Mouse (Mus musculus): Measurements from ENCODE around the gene Gm17662. TPM values are rescaled to one million over a fixed set of nuclear protein-coding genes. Genes with fewer than 3 reads are reported as not detected.

The Gm17662 gene
- polyA plus RNA-seq, 1 experiment = not detected

DNA sequence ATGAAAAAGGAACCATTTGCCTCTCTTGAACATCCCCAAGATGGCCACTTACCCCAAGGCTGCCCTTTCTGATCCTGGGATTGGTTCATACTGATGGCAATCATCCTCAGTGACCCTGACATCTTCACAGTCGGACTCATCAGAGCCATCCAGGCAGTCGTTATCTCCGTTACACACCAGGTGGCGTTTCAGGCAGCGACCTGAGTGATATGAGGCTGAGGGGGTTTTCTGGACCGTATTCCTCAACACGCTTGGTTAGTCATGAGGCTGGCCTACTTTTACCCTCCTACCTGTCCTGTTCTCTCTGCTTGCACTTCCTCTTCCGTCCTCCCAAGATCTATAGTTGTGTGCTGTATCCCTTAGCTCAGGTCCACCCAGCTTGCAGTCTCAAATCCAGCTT, 4.1 kb downstream of the Gm17662 start:
- no peak overlapping the region for H3K27ac ChIP-seq (ENCODE audit: insufficient read depth, low read length)
- TF ChIP-seq CTCF (IDR thresholded peaks at IDR 0.05; ENCODE audit: borderline replicate concordance, insufficient read depth, low read depth, low read length) (no peak), POLR2A (IDR thresholded peaks at IDR 0.05; ENCODE audit: borderline replicate concordance, insufficient read depth, low read length) (no peak)
- H3K4me3 ChIP-seq (replicated peaks; ENCODE audit: insufficient read depth, low read depth, low read length) = no peak overlapping the region
- 74% methylated on average over 8 of the region's 8 CpGs for WGBS
- H3K27me3 ChIP-seq (ENCODE audit: control insufficient read depth, insufficient read depth, low read length) = no peaks in the 10 kb centered on the region
- no peaks in the 10 kb centered on the region for H3K4me1 ChIP-seq (ENCODE audit: control insufficient read depth, insufficient read depth, low read length)
- DNase-seq = no peak

DNA sequence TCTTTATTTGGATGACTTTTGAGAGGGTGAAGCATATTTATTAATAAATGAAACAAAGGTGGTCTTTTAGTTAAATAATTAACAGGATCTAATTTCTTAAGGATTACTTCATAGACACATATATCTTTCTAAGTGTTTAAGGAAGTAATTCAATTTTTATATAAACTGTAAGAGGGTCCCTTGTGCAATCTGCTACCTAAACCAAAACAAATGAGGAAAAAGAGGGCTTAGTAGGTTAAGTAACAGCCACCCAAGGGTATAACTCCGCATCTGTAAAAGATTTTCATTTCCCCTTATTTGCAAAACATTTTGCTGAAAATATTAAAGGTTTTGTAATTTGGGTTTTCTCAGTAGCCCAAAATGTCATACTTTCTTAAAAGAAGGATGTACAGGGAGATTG, 7.3 kb downstream of the Gm17662 start:
- DNase-seq = no peak
- no peak for TF ChIP-seq POLR2A (IDR thresholded peaks at IDR 0.05; ENCODE audit: borderline replicate concordance, insufficient read depth, low read length)
- no peak for TF ChIP-seq CTCF (IDR thresholded peaks at IDR 0.05; ENCODE audit: borderline replicate concordance, insufficient read depth, low read depth, low read length)
- H3K4me3 ChIP-seq (replicated peaks; ENCODE audit: insufficient read depth, low read depth, low read length) = no peak overlapping the region
- H3K27me3 ChIP-seq (ENCODE audit: control insufficient read depth, insufficient read depth, low read length) = no peaks in the 10 kb centered on the region
- H3K4me1 ChIP-seq (ENCODE audit: control insufficient read depth, insufficient read depth, low read length) = no peaks in the 10 kb centered on the region
- 98% methylated on average over 1 of the region's 1 CpGs for WGBS
- no peak overlapping the region for H3K27ac ChIP-seq (ENCODE audit: insufficient read depth, low read length)

DNA sequence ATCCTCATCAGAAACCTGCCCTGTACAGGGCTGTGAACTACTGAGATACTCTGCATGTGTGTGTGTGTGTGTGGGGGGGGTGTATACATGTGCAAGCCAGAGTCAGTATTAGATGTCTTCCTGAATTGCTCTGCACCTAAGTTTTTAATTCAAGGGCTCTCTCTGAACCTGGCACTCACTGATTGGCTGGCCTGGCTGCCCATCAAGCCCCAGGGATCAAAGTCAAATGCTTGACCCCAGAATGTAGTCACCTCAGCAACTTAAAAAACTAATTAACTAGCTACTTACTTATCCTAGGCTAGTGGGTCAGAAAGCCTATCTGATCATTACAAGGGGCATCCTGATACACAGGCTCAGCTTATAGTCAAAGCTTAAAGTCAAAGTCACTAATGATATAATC, 12.5 kb downstream of the Gm17662 start:
- no peaks in the 10 kb centered on the region for H3K4me1 ChIP-seq (ENCODE audit: control insufficient read depth, insufficient read depth, low read length)
- no peak overlapping the region for H3K4me3 ChIP-seq (replicated peaks; ENCODE audit: insufficient read depth, low read depth, low read length)
- TF ChIP-seq CTCF (IDR thresholded peaks at IDR 0.05; ENCODE audit: borderline replicate concordance, insufficient read depth, low read depth, low read length) (no peak), POLR2A (IDR thresholded peaks at IDR 0.05; ENCODE audit: borderline replicate concordance, insufficient read depth, low read length) (no peak)
- DNase-seq = no peak
- H3K27me3 ChIP-seq (ENCODE audit: control insufficient read depth, insufficient read depth, low read length) = no peaks in the 10 kb centered on the region
- H3K27ac ChIP-seq (ENCODE audit: insufficient read depth, low read length) = no peak overlapping the region

DNA sequence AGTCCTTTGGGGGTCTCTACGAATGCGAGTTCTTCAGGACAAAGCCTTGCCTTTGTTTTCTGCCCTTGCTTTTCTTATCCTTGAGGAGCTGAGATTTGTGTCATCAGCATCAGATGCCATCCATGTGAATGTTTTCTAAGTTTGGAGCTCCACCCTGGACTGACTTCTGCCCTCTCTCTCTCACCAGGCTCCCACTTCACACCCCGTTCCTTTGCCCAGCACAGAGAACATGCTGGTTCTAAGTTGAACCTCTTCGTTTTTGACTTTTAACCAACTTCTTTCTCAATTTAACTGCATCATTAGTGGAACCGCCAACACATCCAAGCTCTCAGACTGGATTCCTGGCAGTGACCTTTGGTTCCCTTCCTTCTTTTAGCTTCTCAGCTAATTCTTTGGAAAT, 13.1 kb downstream of the Gm17662 start:
- Histone ChIP-seq H3K27me3 (ENCODE audit: control insufficient read depth, insufficient read depth, low read length) (no peaks in the 10 kb centered on the region), H3K27ac (ENCODE audit: insufficient read depth, low read length) (no peak overlapping the region), H3K4me3 (replicated peaks; ENCODE audit: insufficient read depth, low read depth, low read length) (no peak overlapping the region), H3K4me1 (ENCODE audit: control insufficient read depth, insufficient read depth, low read length) (no peaks in the 10 kb centered on the region)
- no peak for DNase-seq
- TF ChIP-seq CTCF (IDR thresholded peaks at IDR 0.05; ENCODE audit: borderline replicate concordance, insufficient read depth, low read depth, low read length) (no peak), POLR2A (IDR thresholded peaks at IDR 0.05; ENCODE audit: borderline replicate concordance, insufficient read depth, low read length) (no peak)
- 92% methylated on average over 5 of the region's 5 CpGs for WGBS

DNA sequence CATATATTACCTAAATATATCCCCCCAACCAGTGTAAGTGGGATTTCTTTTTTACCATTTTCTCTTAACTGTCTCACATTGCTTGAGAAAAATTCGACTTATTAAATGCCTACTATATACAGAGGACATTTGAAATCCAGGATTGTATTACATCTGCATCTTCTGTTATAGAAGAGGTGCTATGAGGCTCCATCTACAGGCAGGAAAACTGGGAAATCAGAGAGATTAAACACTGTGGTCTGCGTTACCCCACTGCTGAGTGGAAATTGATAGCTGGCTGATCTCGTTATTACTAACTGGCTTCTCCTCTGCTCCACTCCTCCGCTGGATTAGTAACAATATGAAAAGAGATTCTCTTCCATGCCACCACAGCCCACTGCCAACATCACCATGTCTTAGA, 18.7 kb downstream of the Gm17662 start:
- Histone ChIP-seq H3K27ac (ENCODE audit: insufficient read depth, low read length) (no peak overlapping the region), H3K4me1 (ENCODE audit: control insufficient read depth, insufficient read depth, low read length) (no peaks in the 10 kb centered on the region), H3K27me3 (ENCODE audit: control insufficient read depth, insufficient read depth, low read length) (no peaks in the 10 kb centered on the region), H3K4me3 (replicated peaks; ENCODE audit: insufficient read depth, low read depth, low read length) (no peak overlapping the region)
- WGBS = 81% methylated on average over 4 of the region's 4 CpGs
- no peak for TF ChIP-seq POLR2A (IDR thresholded peaks at IDR 0.05; ENCODE audit: borderline replicate concordance, insufficient read depth, low read length)
- TF ChIP-seq CTCF (IDR thresholded peaks at IDR 0.05; ENCODE audit: borderline replicate concordance, insufficient read depth, low read depth, low read length) = no peak
- no peak for DNase-seq

DNA sequence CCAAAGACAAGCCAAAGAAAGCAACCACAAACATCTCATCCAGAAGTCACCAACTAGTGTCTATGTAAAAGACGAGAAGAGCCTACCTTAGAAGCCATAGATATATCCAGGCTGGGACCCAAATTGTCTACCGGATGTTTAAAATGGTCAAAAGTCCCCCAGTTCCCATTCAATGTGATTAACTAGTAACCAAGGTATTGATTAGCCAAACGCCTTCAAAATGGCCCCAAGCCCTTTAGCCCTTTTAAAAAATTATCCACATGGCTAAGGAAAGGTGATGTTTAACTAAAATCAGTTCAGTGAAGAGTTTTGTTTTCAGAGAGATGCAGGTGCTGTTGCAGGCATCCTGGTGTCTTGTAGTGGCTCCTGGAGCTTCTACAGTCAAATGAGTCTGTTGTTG, 19.2 kb downstream of the Gm17662 start, which contains the start of gene C8a:
Gene C8a (minus strand): TSS at position 76 of the 400 bp plus-strand sequence.
- TF ChIP-seq POLR2A (IDR thresholded peaks at IDR 0.05; ENCODE audit: borderline replicate concordance, insufficient read depth, low read length) = no peak
- TF ChIP-seq CTCF (IDR thresholded peaks at IDR 0.05; ENCODE audit: borderline replicate concordance, insufficient read depth, low read depth, low read length) = no peak
- WGBS = 87% methylated on average over 3 of the region's 3 CpGs
- DNase-seq = no peak
- Histone ChIP-seq H3K4me3 (replicated peaks; ENCODE audit: insufficient read depth, low read depth, low read length) (no peak within 1 kb of the TSS), H3K4me1 (ENCODE audit: control insufficient read depth, insufficient read depth, low read length) (no peaks in the 10 kb centered on the region), H3K27ac (ENCODE audit: insufficient read depth, low read length) (no peak within 1 kb of the TSS), H3K27me3 (ENCODE audit: control insufficient read depth, insufficient read depth, low read length) (no peaks in the 10 kb centered on the region)

DNA sequence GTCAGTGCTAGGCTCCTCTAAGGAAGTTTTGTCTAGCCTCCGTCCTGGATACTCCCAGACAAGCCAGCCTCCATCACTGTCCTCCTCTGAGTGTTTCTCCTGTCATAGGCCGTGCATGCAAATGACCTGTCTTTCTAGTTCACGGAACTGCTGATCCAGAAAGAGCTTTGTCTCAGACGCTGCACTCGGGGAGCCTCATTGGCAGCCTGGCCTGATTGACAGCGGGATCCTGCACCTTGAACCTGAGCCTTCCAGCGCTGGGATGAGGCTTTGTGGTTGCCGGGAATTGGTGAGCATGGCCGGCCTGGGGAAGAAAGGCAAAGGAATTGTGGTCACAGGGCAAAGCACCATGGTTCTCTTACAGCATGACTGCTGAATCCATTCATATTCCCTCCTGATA, 30.4 kb downstream of the Gm17662 start:
- no peaks in the 10 kb centered on the region; the same call in 1 of the 2 replicates for H3K27me3 ChIP-seq (ENCODE audit: control insufficient read depth, insufficient read depth, low read length)
- TF ChIP-seq POLR2A (IDR thresholded peaks at IDR 0.05; ENCODE audit: borderline replicate concordance, insufficient read depth, low read length) = no peak
- no peak for TF ChIP-seq CTCF (IDR thresholded peaks at IDR 0.05; ENCODE audit: borderline replicate concordance, insufficient read depth, low read depth, low read length)
- peaks cover 6% of the 10 kb centered on the region for H3K4me1 ChIP-seq (ENCODE audit: control insufficient read depth, insufficient read depth, low read length)
- no peak overlapping the region for H3K27ac ChIP-seq (ENCODE audit: insufficient read depth, low read length)
- 62% methylated on average over 9 of the region's 9 CpGs for WGBS
- H3K4me3 ChIP-seq (replicated peaks; ENCODE audit: insufficient read depth, low read depth, low read length) = no peak overlapping the region
- DNase-seq = no peak

DNA sequence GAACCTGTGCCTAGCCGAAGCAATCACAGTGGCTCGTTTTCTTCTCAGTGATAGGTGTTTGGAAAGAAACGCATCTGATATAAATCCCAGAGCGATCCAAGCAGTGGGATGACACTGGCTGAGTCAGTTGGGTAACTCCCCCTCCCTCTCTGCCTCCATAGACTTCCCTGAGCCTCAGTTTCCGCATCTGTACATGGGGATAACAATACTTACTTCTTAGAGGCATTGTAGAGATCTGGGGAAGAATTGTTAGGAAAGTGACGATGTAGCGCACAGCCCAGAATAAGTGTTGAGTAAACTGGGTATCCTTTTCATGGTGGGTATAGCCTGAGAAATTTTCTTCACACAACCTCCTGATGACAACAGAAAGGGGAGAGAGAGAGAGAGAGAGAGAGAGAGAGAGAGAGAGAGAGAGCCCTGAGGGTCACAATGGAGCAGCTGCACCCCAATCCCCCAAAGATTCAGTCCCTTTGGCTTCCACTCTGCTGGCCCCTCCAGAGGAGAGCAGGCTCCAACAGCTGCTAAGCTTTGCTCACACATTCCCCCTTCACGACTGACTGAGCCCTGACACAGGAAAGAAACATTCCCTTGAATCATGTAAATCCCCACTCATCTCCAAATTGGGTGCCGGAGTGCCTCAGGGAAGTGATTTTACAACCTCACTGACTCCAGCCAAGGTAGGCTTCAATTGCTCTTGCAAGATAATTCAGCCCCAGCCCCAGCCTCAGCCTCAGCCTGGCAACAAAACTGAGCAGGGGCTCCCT, 31.6 kb downstream of the Gm17662 start:
- TF ChIP-seq CTCF (IDR thresholded peaks at IDR 0.05; ENCODE audit: borderline replicate concordance, insufficient read depth, low read depth, low read length) (no peak), POLR2A (IDR thresholded peaks at IDR 0.05; ENCODE audit: borderline replicate concordance, insufficient read depth, low read length) (no peak)
- H3K4me1 ChIP-seq (ENCODE audit: control insufficient read depth, insufficient read depth, low read length) = peaks cover 9% of the 10 kb centered on the region
- 82% methylated on average over 9 of the region's 9 CpGs for WGBS
- H3K27ac ChIP-seq (ENCODE audit: insufficient read depth, low read length) = no peak overlapping the region
- H3K27me3 ChIP-seq (ENCODE audit: control insufficient read depth, insufficient read depth, low read length) = no peaks in the 10 kb centered on the region
- no peak for DNase-seq
- no peak overlapping the region for H3K4me3 ChIP-seq (replicated peaks; ENCODE audit: insufficient read depth, low read depth, low read length)

Data from cerebellum, adult 2 months (tissue).